In genomic region chr7:46667256-46667655, GRCm38 (mm10) we compare ENCODE assay signal across 8 mouse cellular contexts. TPM values are rescaled to one million over a fixed set of nuclear protein-coding genes. Genes with fewer than 3 reads are reported as not detected.
DNase-seq lines count a peak whose midpoint lies in the region; ATAC-seq and TF ChIP-seq lines count a peak whose summit lies in the region.

No protein-coding gene starts in this region.

- H3K4me3 ChIP-seq in kidney, embryonic 16.5 days (ENCODE audit: low read length): peak overlapping the region; percentile 14
- H3K4me3 ChIP-seq in hindbrain, postnatal 0 days (ENCODE audit: low read length): peak overlapping the region; percentile 7; the same call in 1 of the 2 replicates
- peak overlapping the region; percentile 11 for H3K4me3 ChIP-seq in midbrain, embryonic 16.5 days (ENCODE audit: low read depth, low read length)

- no peaks in the 10 kb centered on the region for H3K36me3 ChIP-seq in kidney, embryonic 16.5 days (ENCODE audit: insufficient read depth, low read length)
- no peaks in the 10 kb centered on the region for H3K36me3 ChIP-seq in hindbrain, postnatal 0 days (ENCODE audit: insufficient read depth, low read length)
- no peaks in the 10 kb centered on the region for H3K36me3 ChIP-seq in midbrain, embryonic 16.5 days (ENCODE audit: control insufficient read depth, insufficient read depth, low read length)

- no peak overlapping the region for H3K9ac ChIP-seq in kidney, embryonic 16.5 days (replicated peaks; ENCODE audit: low read length)
- no peak overlapping the region for H3K9ac ChIP-seq in hindbrain, postnatal 0 days (replicated peaks; ENCODE audit: low read length)
- H3K9ac ChIP-seq in midbrain, embryonic 16.5 days (ENCODE audit: low read depth, low read length): no peak overlapping the region

- H3K9me3 ChIP-seq in kidney, embryonic 16.5 days (ENCODE audit: low read length): no peaks in the 10 kb centered on the region
- H3K9me3 ChIP-seq in hindbrain, postnatal 0 days (ENCODE audit: low read length): no peaks in the 10 kb centered on the region
- no peaks in the 10 kb centered on the region for H3K9me3 ChIP-seq in midbrain, embryonic 16.5 days (replicated peaks; ENCODE audit: control insufficient read depth, low read length, poor library complexity, severe bottlenecking)

- H3K27ac ChIP-seq in kidney, embryonic 16.5 days (ENCODE audit: low read length): no peak overlapping the region
- no peak overlapping the region for H3K27ac ChIP-seq in hindbrain, postnatal 0 days
- no peak overlapping the region for H3K27ac ChIP-seq in midbrain, embryonic 16.5 days (ENCODE audit: low read length)

- peak; percentile 31; the same call in 1 of the 2 replicates for ATAC-seq in kidney, embryonic 16.5 days (ENCODE audit: low FRiP score, low TSS enrichment)
- ATAC-seq in hindbrain, postnatal 0 days: peak; percentile 69; the same call in 1 of the 2 replicates
- ATAC-seq in midbrain, embryonic 16.5 days: no peak
- ATAC-seq in megakaryocyte-erythroid progenitor cell, adult 5-6 weeks (replicated peaks; ENCODE audit: low FRiP score, low TSS enrichment, poor library complexity, severe bottlenecking): no peak

- no peak for TF ChIP-seq CTCF in hindbrain, postnatal 0 days (IDR thresholded peaks at IDR 0.05; ENCODE audit: low read depth)

- no peak for DNase-seq in kidney, adult 8-10 months
- peak; percentile 66 for DNase-seq in embryo, embryonic 10.5 days (ENCODE audit: low spot score)
- peak; percentile 49 for DNase-seq in hindbrain, postnatal 0 days (ENCODE audit: low spot score)
- no peak for DNase-seq in spleen, postnatal 10 days (ENCODE audit: low spot score in 2 of 2)
- no peak for DNase-seq in heart, postnatal 10 days

- peaks cover 9% of the 10 kb centered on the region for H3K4me1 ChIP-seq in kidney, embryonic 16.5 days (ENCODE audit: insufficient read depth, low read length)
- 0 out of 2 replicates have a peak, but pooled peaks cover 5% of the 10 kb centered on the region for H3K4me1 ChIP-seq in hindbrain, postnatal 0 days (ENCODE audit: insufficient read depth, low read length)
- peaks cover 6% of the 10 kb centered on the region for H3K4me1 ChIP-seq in midbrain, embryonic 16.5 days (ENCODE audit: control insufficient read depth, insufficient read depth, low read length)

- 2% methylated on average over 21 of the region's 21 CpGs for WGBS in kidney, embryonic 16.5 days
- WGBS in hindbrain, postnatal 0 days: 4% methylated on average over 16 of the region's 21 CpGs
- 2% methylated on average over 21 of the region's 21 CpGs for WGBS in midbrain, embryonic 16.5 days

- intact Hi-C loops in heart, postnatal 10 days (cut with DNase I): no loop called here

- H3K27me3 ChIP-seq in kidney, embryonic 16.5 days (ENCODE audit: insufficient read depth, low read length): peaks cover 16% of the 10 kb centered on the region; the same call in 1 of the 2 replicates
- H3K27me3 ChIP-seq in hindbrain, postnatal 0 days (ENCODE audit: insufficient read depth, low read length): no peaks in the 10 kb centered on the region
- peaks cover 4% of the 10 kb centered on the region for H3K27me3 ChIP-seq in midbrain, embryonic 16.5 days (ENCODE audit: control insufficient read depth, insufficient read depth, low read depth, low read length)

- peak overlapping the region; percentile 42 for H3K4me2 ChIP-seq in kidney, embryonic 16.5 days (replicated peaks; ENCODE audit: low read depth, low read length)
- peak overlapping the region; percentile 45 for H3K4me2 ChIP-seq in hindbrain, postnatal 0 days (ENCODE audit: low read depth, low read length)
- H3K4me2 ChIP-seq in midbrain, embryonic 16.5 days (ENCODE audit: low read length): peak overlapping the region; percentile 55

RNA-seq across cellular contexts. Expression of gene Tph1, which starts 5.1 kb away (rescaled TPM):
- 1.9 and 2.2 TPM in 2 replicates for polyA plus RNA-seq in kidney, embryonic 16.5 days (2015; fragmentation: Nextera tagmentation; extraction: Ambion mirVana)
- 0.73 and 1.0 TPM in 2 replicates for total RNA-seq in hindbrain, postnatal 0 days (2014; rRNA removed)
- 0.73 and 0.98 TPM in 2 replicates for polyA plus RNA-seq in hindbrain, postnatal 0 days (2015; fragmentation: Nextera tagmentation; extraction: Ambion mirVana)
- polyA plus RNA-seq in midbrain, embryonic 16.5 days (2015; fragmentation: Nextera tagmentation; extraction: Ambion mirVana): 0.60 TPM in 2 replicates
- not detected in 2 replicates for total RNA-seq in megakaryocyte-erythroid progenitor cell, adult 5-6 weeks (2014; fragmentation: Nextera tagmentation)
- not detected in 2 replicates for total RNA-seq in megakaryocyte-erythroid progenitor cell, adult 5-6 weeks (2017)
- total RNA-seq in heart, postnatal 10 days (2021): not detected

RNA-seq across cellular contexts. Expression of gene Sergef, which starts 27.6 kb away (rescaled TPM):
- 14.7 and 16.5 TPM in 2 replicates for polyA plus RNA-seq in kidney, embryonic 16.5 days (2015; fragmentation: Nextera tagmentation; extraction: Ambion mirVana)
- total RNA-seq in hindbrain, postnatal 0 days (2014; rRNA removed): 41.8 and 53.5 TPM in 2 replicates
- polyA plus RNA-seq in hindbrain, postnatal 0 days (2015; fragmentation: Nextera tagmentation; extraction: Ambion mirVana): 45.6 and 48.0 TPM in 2 replicates
- 43.7 and 45.8 TPM in 2 replicates for polyA plus RNA-seq in midbrain, embryonic 16.5 days (2015; fragmentation: Nextera tagmentation; extraction: Ambion mirVana)
- total RNA-seq in megakaryocyte-erythroid progenitor cell, adult 5-6 weeks (2014; fragmentation: Nextera tagmentation): 8.6 and 17.3 TPM in 2 replicates
- 9.0 and 10.2 TPM in 2 replicates for total RNA-seq in megakaryocyte-erythroid progenitor cell, adult 5-6 weeks (2017)
- total RNA-seq in heart, postnatal 10 days (2021): 1 to 10 TPM; 5.6 to 6.5 TPM

RNA-seq across cellular contexts. Expression of gene Saal1, which starts 43.2 kb away (rescaled TPM):
- polyA plus RNA-seq in kidney, embryonic 16.5 days (2015; fragmentation: Nextera tagmentation; extraction: Ambion mirVana): 33.3 and 34.1 TPM in 2 replicates
- 12.2 and 14.4 TPM in 2 replicates for total RNA-seq in hindbrain, postnatal 0 days (2014; rRNA removed)
- polyA plus RNA-seq in hindbrain, postnatal 0 days (2015; fragmentation: Nextera tagmentation; extraction: Ambion mirVana): 13.0 and 13.4 TPM in 2 replicates
- 14.5 and 15.0 TPM in 2 replicates for polyA plus RNA-seq in midbrain, embryonic 16.5 days (2015; fragmentation: Nextera tagmentation; extraction: Ambion mirVana)
- total RNA-seq in megakaryocyte-erythroid progenitor cell, adult 5-6 weeks (2014; fragmentation: Nextera tagmentation): 19.2 and 19.7 TPM in 2 replicates
- 20.5 and 23.1 TPM in 2 replicates for total RNA-seq in megakaryocyte-erythroid progenitor cell, adult 5-6 weeks (2017)
- total RNA-seq in heart, postnatal 10 days (2021): 1 to 10 TPM; 5.0 to 5.9 TPM

RNA-seq across cellular contexts. Expression of gene Saa3, which starts 48.2 kb away (rescaled TPM):
- polyA plus RNA-seq in kidney, embryonic 16.5 days (2015; fragmentation: Nextera tagmentation; extraction: Ambion mirVana): 0.57 TPM in 1 of 2 replicates, not detected in the other
- total RNA-seq in hindbrain, postnatal 0 days (2014; rRNA removed): 0.54 TPM in 1 of 2 replicates, not detected in the other
- polyA plus RNA-seq in hindbrain, postnatal 0 days (2015; fragmentation: Nextera tagmentation; extraction: Ambion mirVana): 0.36 and 0.43 TPM in 2 replicates
- polyA plus RNA-seq in midbrain, embryonic 16.5 days (2015; fragmentation: Nextera tagmentation; extraction: Ambion mirVana): 0.31 TPM in 1 of 2 replicates, not detected in the other
- not detected in 2 replicates for total RNA-seq in megakaryocyte-erythroid progenitor cell, adult 5-6 weeks (2014; fragmentation: Nextera tagmentation)
- not detected in 2 replicates for total RNA-seq in megakaryocyte-erythroid progenitor cell, adult 5-6 weeks (2017)
- total RNA-seq in heart, postnatal 10 days (2021): not detected

Comparison
In these comparisons a context has a peak if more than half of its experiments do, and no peak if none do; other contexts are left out.
1. ATAC-seq: peak in kidney, embryonic 16.5 days (single experiment) and hindbrain, postnatal 0 days (single experiment); none in midbrain, embryonic 16.5 days (single experiment) and megakaryocyte-erythroid progenitor cell, adult 5-6 weeks (single experiment).
2. DNase-seq: peak in embryo, embryonic 10.5 days (single experiment) and hindbrain, postnatal 0 days (single experiment); none in kidney, adult 8-10 months (0 of 2), spleen, postnatal 10 days (0 of 2) and heart, postnatal 10 days (0 of 2).
3. Peak in every context shown above with its lines, with median percentiles within 50 percentile points of each other: H3K4me2 ChIP-seq and H3K4me3 ChIP-seq.